Mouse (Mus musculus) heart, embryonic 11.5 days (tissue): ENCODE results near the gene Prph. TPM values are rescaled to one million over a fixed set of nuclear protein-coding genes. Genes with fewer than 3 reads are reported as not detected.

Source experiments
- ATAC-seq: fragments of 200-750 bp; cut with Nextera tagmentation; replicated peaks from 2 replicates; pipeline ENCODE4 v1.8.0; 2017; ENCODE audit warnings: moderate library complexity; ENCODE audit not compliant: insufficient number of reproducible peaks, low FRiP score, low TSS enrichment
- H3K27ac ChIP-seq: fragments of 300-500 bp; sonication (generic); 2 replicates; pipeline ENCODE4 v1.5.1; 2014; ENCODE audit warnings: mild to moderate bottlenecking, low read depth, low read length
- H3K27me3 ChIP-seq: fragments of 300-500 bp; sonication (generic); 2 replicates; pipeline ENCODE4 v1.6.1; 2014; ENCODE audit warnings: mild to moderate bottlenecking, low read length, mixed read lengths; ENCODE audit not compliant: control insufficient read depth, insufficient read depth
- H3K36me3 ChIP-seq: fragments of 300-500 bp; sonication (generic); 2 replicates; pipeline ENCODE4 v1.6.1; 2014; ENCODE audit warnings: mild to moderate bottlenecking, low read length, moderate library complexity, mixed read lengths; ENCODE audit not compliant: control insufficient read depth, insufficient read depth
- H3K4me1 ChIP-seq: fragments of 300-500 bp; sonication (generic); 2 replicates; pipeline ENCODE4 v1.6.1; 2014; ENCODE audit warnings: low read length; ENCODE audit not compliant: control insufficient read depth, insufficient read depth
- H3K4me2 ChIP-seq: fragments of 300-500 bp; sonication (generic); 2 replicates; pipeline ENCODE4 v1.6.1; 2014; ENCODE audit warnings: mild to moderate bottlenecking, moderate library complexity
- H3K4me3 ChIP-seq: fragments of 300-500 bp; sonication (generic); 2 replicates; pipeline ENCODE4 v1.5.1; 2014; ENCODE audit warnings: low read depth, low read length
- H3K9ac ChIP-seq: fragments of 300-500 bp; sonication (generic); 2 replicates; pipeline ENCODE4 v1.6.1; 2014; ENCODE audit warnings: mild to moderate bottlenecking, low read depth, low read length, moderate library complexity
- H3K9me3 ChIP-seq: fragments of 300-500 bp; sonication (generic); replicated peaks from 2 replicates; pipeline ENCODE4 v1.6.1; 2016; ENCODE audit warnings: low read length; ENCODE audit not compliant: control insufficient read depth
- WGBS: fragments of 180-500 bp; shearing (Covaris S2); extraction: QIAGEN DNeasy Blood & Tissue Kit; methylation state at CpG from one replicate; pipeline ENCODE4 v1.1.7; 2014; ENCODE audit not compliant: insufficient replicate concordance; 5-methylcytosine and 5-hydroxymethylcytosine counted together
- polyA plus RNA-seq: library from polyadenylated mRNA; unstranded; fragments of >200 nt; fragmentation: Nextera tagmentation; extraction: Ambion mirVana; gene quantifications from 2 replicates; pipeline ENCODE4 v1.2.1, GENCODE M21; 2014

Gene Prph
- polyA plus RNA-seq, 1 experiment from 2014 or later = 0.09 TPM

DNA sequence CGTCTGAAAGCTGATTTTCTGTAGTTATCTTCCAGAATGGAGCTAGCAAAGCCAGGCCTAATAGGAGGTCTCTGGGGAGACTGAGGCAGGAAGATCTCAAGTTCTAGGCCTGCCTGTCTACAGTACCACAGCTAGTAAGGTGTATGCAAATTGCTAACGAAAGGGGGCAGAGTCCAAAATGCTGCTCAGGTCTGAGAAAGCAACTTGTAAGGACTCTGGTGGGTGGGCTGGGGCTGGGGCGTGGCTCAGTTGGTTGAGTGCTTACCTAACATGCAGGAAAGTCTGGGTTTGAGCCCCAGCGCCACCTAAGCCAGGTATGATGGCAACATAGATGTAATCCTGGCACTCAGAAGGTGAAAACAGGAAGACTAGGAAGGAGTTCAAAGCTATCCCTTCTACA lies 34.8 kb upstream of the Prph start:
- Histone ChIP-seq H3K9me3 (no peaks in the 10 kb centered on the region; the same call in 1 of the 2 replicates), H3K4me1 (no peaks in the 10 kb centered on the region; the same call in 1 of the 2 replicates), H3K36me3 (no peaks in the 10 kb centered on the region), H3K4me3 (no peak overlapping the region), H3K9ac (no peak overlapping the region), H3K27ac (no peak overlapping the region), H3K4me2 (no peak overlapping the region), H3K27me3 (no peaks in the 10 kb centered on the region)
- WGBS = 87% methylated on average over 4 of the region's 4 CpGs
- ATAC-seq = no peak

DNA sequence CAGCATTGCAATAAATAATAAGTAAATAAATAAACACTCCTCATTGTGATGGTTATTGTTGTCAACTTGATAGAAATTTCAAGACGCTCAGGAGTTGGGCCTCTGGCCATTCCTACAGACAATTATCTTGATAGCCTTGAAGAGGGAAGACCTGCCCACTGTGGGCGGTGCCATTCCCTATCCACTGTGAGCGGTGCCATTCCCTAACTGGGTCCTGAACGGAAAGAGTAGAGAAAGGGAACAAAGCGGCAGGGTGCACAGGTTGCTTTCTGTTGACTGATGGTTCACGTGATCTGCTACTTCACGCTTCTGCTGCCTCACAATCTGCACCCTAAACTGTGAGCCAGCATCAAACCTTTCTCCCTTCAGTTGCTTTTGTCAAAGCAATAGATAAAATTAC lies 33.7 kb upstream of the Prph start:
- no peaks in the 10 kb centered on the region for H3K36me3 ChIP-seq
- no peaks in the 10 kb centered on the region; the same call in 1 of the 2 replicates for H3K9me3 ChIP-seq
- H3K4me3 ChIP-seq = no peak overlapping the region
- WGBS = 92% methylated on average over 7 of the region's 7 CpGs
- no peaks in the 10 kb centered on the region; the same call in 1 of the 2 replicates for H3K4me1 ChIP-seq
- no peaks in the 10 kb centered on the region for H3K27me3 ChIP-seq
- ATAC-seq = no peak
- no peak overlapping the region for H3K4me2 ChIP-seq
- H3K27ac ChIP-seq = no peak overlapping the region
- no peak overlapping the region for H3K9ac ChIP-seq

- ATAC-seq = no peak
- Histone ChIP-seq H3K4me1 (no peaks in the 10 kb centered on the region), H3K4me2 (no peak overlapping the region), H3K9ac (no peak overlapping the region), H3K9me3 (no peaks in the 10 kb centered on the region; the same call in 1 of the 2 replicates), H3K27me3 (no peaks in the 10 kb centered on the region), H3K36me3 (no peaks in the 10 kb centered on the region), H3K27ac (no peak overlapping the region), H3K4me3 (no peak overlapping the region)
- WGBS = 19% methylated on average over 7 of the region's 8 CpGs
Observed at GRCm38 (mm10) chr15:99024668-99025314, 30.2 kb upstream of the Prph start.

DNA sequence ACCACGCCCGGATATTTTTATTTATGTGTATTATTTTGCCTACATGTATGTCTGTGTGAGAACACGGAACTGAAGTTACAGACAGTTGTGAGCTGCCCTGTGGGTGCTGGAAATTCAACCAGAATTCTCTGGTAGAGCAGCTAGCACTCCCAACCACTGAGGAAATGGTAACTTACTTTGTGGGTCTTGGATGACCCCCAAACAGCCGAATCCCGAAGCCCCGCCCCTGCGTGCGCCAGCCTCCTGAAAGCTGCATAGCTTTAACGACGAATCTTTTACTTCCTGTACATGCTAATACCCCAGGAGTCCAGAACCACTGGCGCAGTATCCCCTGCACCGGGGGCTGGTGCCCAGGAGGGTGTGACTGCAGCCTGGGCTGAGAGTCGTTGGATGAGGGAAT lies 29.6 kb upstream of the Prph start:
- 69% methylated on average over 13 of the region's 13 CpGs for WGBS
- Histone ChIP-seq H3K4me1 (no peaks in the 10 kb centered on the region), H3K9me3 (no peaks in the 10 kb centered on the region; the same call in 1 of the 2 replicates), H3K9ac (no peak overlapping the region), H3K4me2 (no peak overlapping the region), H3K27me3 (no peaks in the 10 kb centered on the region), H3K27ac (no peak overlapping the region), H3K36me3 (no peaks in the 10 kb centered on the region), H3K4me3 (no peak overlapping the region)
- ATAC-seq = no peak

DNA sequence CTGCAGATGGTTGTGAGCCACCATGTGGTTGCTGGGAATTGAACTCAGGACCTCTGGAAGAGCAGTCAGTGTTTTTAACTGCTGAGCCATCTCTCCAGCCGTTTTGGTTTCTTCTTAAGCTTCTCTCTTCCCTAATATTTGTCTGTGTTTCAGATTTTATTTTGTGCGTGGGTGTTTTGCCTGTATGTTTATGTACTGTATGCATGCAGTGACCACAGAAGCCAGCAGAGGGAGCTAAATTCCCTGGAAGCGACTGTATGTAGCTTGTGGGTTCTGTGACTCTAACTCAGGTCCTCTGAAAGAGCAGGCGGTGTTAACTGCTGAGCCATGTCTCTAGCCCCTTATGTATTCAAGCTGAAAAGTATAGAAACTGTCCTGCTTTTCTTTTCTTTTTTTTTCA lies 28.7 kb upstream of the Prph start:
- no peak overlapping the region for H3K4me3 ChIP-seq
- no peaks in the 10 kb centered on the region for H3K36me3 ChIP-seq
- H3K9ac ChIP-seq = no peak overlapping the region
- whole genome bisulfite sequencing = 64% methylated on average over 4 of the region's 4 CpGs
- no peaks in the 10 kb centered on the region for H3K27me3 ChIP-seq
- H3K27ac ChIP-seq = no peak overlapping the region
- H3K4me2 ChIP-seq = no peak overlapping the region
- H3K4me1 ChIP-seq = no peaks in the 10 kb centered on the region; the same call in 1 of the 2 replicates
- H3K9me3 ChIP-seq = no peaks in the 10 kb centered on the region; the same call in 1 of the 2 replicates
- ATAC-seq = no peak

- H3K9ac ChIP-seq = no peak overlapping the region
- ATAC-seq = no peak
- no peak overlapping the region for H3K4me2 ChIP-seq
- H3K4me3 ChIP-seq = no peak overlapping the region
- H3K27ac ChIP-seq = no peak overlapping the region
- 68% methylated on average over 5 of the region's 5 CpGs for WGBS
- no peaks in the 10 kb centered on the region for H3K27me3 ChIP-seq
- H3K4me1 ChIP-seq = peaks cover 3% of the 10 kb centered on the region
- no peaks in the 10 kb centered on the region for H3K9me3 ChIP-seq
- H3K36me3 ChIP-seq = no peaks in the 10 kb centered on the region
Observed at GRCm38 (mm10) chr15:99027116-99027515, 27.9 kb upstream of the Prph start.

DNA sequence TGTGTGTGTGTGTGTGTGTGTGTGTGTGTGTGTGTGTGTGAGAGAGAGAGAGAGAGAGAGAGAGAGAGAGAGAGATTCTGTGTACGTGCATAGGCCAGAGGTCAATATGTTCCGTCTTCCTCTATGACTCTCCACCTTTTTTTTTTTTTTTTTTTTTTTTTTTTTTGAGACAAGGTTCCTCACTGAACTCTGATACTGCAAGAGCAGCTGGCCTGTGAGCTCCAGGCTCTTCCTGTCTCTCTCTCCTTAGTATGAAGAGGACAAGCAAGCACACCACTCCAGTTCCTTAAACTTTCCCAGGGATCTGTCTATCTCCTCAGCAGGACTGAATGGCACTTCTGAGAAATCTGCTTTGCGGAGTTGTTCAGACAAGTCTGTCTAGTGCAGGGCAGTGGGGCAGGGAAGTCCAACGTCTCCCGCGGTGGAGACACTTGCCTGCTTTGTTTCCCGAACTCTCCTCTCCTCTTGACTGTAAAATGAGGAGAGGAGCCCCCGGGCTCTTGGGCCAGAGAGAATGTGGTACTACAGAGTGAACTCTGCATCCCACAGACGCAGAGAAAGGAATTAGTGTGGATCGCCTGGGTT lies 26.0 kb upstream of the Prph start:
- Histone ChIP-seq H3K4me1 (peaks cover 21% of the 10 kb centered on the region), H3K9ac (peak overlapping the region; percentile 90), H3K27ac (peak overlapping the region; percentile 93), H3K4me2 (peak overlapping the region; percentile 91), H3K27me3 (no peaks in the 10 kb centered on the region), H3K4me3 (peak overlapping the region; percentile 88), H3K36me3 (no peaks in the 10 kb centered on the region), H3K9me3 (no peaks in the 10 kb centered on the region)
- ATAC-seq = no peak
- 3% methylated on average over 10 of the region's 10 CpGs for WGBS

DNA sequence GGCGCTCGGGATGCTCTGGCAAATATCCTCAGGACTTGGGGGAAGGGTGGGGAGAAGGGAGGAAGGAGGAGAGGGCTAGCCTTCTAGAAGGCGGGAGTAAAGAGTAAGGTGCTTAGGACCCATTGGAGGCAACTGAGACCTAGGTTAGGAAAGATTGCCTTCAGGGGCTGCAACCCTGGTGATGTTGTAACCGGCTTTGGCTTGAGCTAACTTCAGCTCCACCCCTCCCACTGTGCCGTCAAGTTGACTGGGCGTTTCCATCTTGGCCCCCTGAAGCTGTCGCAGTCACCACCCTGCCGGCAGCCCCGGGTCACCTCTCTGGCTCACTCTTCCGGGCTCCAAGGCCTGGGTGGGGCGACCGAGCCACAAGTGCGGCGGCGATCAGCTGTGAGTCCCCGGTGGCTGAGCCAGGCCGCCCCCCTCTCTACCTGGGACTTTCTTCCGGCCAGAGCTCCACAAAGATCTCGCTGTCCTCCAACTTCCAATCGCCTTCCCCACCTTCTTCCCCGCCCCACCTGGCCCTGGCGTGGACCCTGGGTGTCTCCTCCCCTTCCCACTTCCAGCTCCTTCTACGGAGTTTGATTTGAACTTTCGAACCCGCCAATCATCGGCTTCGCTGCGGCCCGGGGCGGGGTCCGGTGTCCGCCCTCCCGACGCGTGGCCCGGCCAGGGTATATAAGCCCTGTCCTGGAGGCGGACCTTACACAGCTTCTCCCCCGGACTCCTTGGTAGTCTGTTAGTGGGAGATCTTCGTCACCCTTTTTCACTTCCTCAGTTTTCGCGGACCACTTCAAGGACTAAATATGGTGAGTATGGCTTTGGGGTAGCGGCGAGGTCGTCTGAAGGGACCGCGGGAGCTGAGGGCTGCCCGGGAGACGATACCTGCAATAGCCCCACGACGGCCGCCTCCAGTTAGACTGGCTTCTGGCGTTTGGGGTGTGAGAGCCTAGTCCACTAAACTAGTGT lies 25.1 kb upstream of the Prph start, which contains the start of gene Tuba1c:
Gene Tuba1c (plus strand): TSS at position 273 of the 966 bp plus-strand sequence.
- Histone ChIP-seq H3K27me3 (no peaks in the 10 kb centered on the region), H3K36me3 (peaks cover 3% of the 10 kb centered on the region; the same call in 1 of the 2 replicates), H3K4me2 (peak within 1 kb of the TSS; percentile 91), H3K9ac (peak within 1 kb of the TSS; percentile 90), H3K9me3 (no peaks in the 10 kb centered on the region), H3K4me3 (peak within 1 kb of the TSS; percentile 88), H3K27ac (peak within 1 kb of the TSS; percentile 93), H3K4me1 (peaks cover 21% of the 10 kb centered on the region)
- peak; percentile 93 for ATAC-seq
- under 1% methylated on average over 50 of the region's 52 CpGs for WGBS
